Mouse (Mus musculus): Measurements from ENCODE around the gene Pttg1ip.

The Pttg1ip gene

DNA sequence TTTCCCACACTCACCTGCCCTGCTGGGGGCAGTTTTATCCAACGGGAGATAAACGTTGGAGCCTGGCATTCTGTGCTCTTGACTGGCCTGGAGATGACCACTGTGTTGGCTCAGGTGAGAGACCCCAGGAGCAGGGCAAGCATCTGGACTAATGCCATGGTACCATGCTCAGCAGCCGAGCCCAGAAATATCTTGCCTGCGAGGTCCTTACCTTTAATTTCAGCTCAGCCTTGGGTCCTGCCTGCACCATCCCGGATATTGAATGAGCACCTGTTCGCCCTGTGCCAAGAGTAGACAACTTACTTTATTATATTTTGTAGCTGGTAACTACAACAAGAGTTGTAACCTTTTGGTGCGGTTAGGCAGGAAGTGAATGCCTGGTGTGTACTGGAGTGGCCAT, 25.3 kb downstream of the Pttg1ip start:
- DNase-seq (ENCODE audit: low read depth, low spot score): no peak

DNA sequence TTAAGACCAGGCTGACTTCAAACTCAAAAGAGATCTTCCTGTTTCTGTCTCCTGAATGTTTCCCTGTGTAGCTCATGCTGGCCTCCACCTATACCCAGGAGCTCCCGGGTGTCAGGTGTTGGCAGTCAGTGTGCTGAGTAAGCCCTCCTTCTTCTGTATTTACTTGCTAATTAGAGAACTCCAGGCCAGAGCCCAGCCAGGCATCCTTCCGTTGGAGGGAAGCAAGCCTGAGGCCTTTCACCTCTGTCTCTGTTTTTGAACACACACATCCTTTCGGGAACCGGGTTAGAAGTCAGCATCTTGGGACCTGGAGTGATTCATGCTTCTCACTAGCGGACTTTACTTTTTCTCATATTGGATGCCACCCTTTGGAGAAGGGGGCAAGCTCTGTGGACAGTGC, 25.9 kb downstream of the Pttg1ip start:
- peak; percentile 82 for DNase-seq (ENCODE audit: low read depth, low spot score)

DNA sequence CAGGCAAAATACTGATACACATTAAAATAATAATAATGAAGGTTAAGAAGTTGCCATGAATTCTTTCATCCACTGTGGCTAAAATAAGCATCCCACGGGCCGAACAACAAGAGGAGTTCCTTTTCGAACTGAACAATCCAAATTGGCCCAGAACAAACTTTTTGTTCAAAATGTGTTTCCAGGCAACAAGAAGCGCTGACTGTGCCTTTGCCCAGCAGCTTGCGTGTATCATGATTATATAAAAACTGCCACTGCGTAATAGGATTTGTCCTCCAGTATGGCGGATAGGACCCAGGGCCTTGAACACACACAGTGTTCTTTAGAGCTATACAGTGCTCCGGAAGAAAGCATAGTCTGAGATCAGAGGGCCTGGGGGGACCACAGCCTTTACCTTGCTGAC, 27.1 kb downstream of the Pttg1ip start:
- no peak for DNase-seq (ENCODE audit: low read depth, low spot score)

- no peak for DNase-seq (ENCODE audit: low read depth, low spot score)
These were observed 28.9 kb downstream of the Pttg1ip start for GRCm38 (mm10) chr10:77610221-77610961.

- no peak for DNase-seq (ENCODE audit: low read depth, low spot score)
These were observed 31.9 kb downstream of the Pttg1ip start for GRCm38 (mm10) chr10:77613409-77613808.

- DNase-seq (ENCODE audit: low read depth, low spot score): no peak
These were observed 34.1 kb downstream of the Pttg1ip start for GRCm38 (mm10) chr10:77615647-77616046.

- peak; percentile 61 for DNase-seq (ENCODE audit: low read depth, low spot score)
These were observed 34.6 kb downstream of the Pttg1ip start for GRCm38 (mm10) chr10:77616166-77616565.

GRCm38 (mm10) chr10:77616926-77617325, 35.4 kb downstream of the Pttg1ip start:
- no peak for DNase-seq (ENCODE audit: low read depth, low spot score)

- no peak for DNase-seq (ENCODE audit: low read depth, low spot score)
These were observed 40.0 kb downstream of the Pttg1ip start for GRCm38 (mm10) chr10:77621546-77621945.

DNA sequence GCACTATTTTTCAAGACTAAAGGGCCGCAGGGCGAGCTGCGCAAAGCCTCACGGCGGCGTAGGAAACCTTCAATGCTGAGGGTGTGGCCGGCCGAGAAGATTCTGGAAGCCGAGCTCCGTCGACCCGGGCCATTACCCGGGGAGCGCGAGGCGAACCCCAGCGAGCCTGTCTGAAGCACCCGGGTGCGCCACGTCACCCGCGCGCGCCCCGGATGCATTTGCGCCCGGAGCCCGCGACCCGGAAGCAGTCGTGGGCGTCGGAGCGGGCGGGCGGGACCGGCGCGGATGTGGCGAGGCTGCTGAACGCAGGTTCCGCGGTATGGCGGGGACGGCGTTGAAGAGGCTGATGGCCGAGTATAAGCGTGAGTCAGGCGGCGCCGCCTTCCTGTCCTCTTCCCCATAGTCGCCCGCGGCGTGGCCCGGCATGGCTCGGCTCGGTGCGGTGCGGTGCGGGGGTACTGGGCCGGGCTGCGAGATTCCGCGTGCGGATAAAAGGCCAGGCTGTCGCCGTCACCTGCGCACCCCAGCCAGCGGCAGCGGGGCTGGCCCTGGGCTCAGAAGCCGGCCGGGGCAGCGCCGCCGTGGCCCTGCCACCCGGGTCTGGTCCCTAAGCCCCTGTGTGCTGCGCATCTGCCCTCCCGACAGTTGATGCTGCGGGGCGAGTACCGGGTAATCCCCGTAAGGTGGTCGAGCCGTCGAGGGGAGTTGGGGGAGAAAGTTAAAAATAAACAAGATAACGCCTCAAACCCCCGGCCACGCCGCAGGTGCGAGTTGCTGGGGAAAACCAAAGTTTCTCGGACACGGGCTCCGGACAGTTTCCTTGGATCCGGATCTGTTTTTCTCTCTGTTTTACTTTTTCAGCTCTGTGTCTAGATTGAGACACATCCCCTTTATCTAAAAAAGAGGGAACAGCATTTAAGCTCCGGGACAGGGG, 40.8 kb downstream of the Pttg1ip start, which contains the start of gene Ube2g2:
Ube2g2 (plus strand) TSS at position 221 of the 934 bp plus-strand sequence.
- peak; percentile 83 for DNase-seq (ENCODE audit: low read depth, low spot score)

GRCm38 (mm10) chr10:77623069-77623492, 41.6 kb downstream of the Pttg1ip start:
- no peak for DNase-seq (ENCODE audit: low read depth, low spot score)

DNA sequence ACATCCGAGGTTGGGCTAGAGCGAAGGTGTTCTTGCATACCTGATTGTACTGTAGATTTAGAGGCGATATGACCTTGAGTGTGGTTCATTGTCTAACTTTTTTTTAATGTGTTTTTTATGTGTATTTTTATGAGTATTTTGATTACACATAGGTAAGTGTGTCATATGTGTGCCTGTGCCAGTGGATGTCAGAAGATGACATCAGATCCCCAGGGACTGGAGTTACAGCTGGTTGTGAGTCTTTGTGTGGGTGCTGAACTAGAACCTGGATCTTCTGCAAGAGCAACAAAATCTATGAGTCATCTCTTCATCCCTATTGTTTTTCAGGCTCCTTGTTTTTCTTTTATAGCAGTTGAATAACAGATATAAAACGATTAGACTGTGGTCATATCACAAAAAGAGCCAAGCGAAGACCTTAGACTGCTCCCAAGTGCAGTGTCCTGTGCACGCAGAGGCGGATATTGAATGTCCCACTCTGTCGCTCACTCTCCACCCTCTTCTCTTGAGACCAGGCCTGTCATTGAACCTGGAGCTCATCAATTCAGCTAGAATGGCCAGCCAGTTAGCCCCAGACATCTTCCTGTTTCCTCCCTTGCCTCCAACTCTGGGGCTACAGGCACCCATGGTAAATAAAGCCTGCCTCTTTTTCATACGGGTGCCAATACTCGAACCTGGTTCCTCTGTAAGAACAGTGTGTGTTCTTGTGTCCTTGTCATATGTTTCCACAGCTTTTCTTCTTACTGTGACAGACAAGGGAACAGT, 42.3 kb downstream of the Pttg1ip start:
- no peak for DNase-seq (ENCODE audit: low read depth, low spot score)

DNA sequence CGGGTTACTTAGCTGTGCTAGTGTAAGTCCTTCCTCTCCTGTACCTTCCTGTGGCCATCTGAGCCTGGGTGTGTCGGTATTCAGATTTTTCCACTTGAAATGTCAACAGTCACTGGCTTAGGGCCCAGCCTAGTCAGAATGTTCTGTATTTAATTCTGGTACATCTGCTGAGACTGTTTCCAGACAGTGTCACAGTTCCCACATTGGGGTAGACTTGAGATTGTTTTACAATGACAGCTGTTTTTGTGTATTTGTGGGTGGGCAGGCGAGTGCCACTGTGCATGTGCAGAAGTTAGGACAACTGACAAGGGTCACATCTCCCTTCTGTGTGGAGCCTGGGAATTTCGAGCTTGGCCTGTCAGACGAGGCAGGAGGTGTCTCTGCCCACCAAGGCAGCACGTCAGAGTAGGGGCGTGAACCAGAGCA, 43.1 kb downstream of the Pttg1ip start:
- DNase-seq (ENCODE audit: low read depth, low spot score): no peak

DNA sequence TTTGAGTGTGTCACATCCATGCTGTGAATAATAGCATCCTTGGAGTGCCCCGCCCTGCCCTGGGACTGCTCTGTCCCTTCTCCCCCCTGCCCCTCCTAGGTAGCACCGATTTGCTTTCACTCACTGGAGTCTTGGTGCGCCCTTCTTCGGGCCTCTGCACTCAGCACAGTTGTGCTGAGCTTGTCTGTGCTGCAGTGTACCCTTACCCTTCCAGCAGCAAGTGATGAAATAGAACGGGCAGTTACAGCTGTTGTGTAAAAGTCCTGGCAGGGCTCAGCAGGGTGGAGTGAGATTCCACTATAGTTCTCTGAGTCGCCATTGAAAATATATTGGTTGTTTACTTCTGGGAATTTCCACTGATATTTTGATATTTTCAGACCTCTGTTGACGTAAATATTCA, 44.5 kb downstream of the Pttg1ip start:
- DNase-seq (ENCODE audit: low read depth, low spot score): no peak

DNA sequence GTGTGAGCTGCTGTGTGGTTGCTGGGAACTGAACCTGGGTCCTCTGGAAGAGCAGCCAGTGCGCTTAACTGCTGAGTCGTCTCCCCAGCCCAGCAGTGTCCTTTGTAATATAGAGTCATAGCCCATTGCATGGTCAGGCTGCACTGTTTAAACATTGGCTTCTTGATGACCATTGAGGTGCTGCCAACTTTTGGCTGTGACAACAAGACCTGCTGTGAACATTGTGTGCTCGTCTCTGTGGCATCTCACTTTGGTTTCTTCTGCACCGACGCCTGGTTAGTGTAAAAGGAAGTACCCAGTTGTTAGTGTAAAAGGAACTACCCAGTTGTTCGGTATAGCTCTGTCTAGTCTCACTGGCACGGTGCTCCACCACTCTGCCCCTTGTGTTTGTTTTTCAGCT, 45.1 kb downstream of the Pttg1ip start:
- no peak for DNase-seq (ENCODE audit: low read depth, low spot score)

- peak; percentile 80 for DNase-seq (ENCODE audit: low read depth, low spot score)
These were observed 46.0 kb downstream of the Pttg1ip start for GRCm38 (mm10) chr10:77627497-77627896.

GRCm38 (mm10) chr10:77629163-77629562, 47.6 kb downstream of the Pttg1ip start:
- no peak for DNase-seq (ENCODE audit: low read depth, low spot score)

DNA sequence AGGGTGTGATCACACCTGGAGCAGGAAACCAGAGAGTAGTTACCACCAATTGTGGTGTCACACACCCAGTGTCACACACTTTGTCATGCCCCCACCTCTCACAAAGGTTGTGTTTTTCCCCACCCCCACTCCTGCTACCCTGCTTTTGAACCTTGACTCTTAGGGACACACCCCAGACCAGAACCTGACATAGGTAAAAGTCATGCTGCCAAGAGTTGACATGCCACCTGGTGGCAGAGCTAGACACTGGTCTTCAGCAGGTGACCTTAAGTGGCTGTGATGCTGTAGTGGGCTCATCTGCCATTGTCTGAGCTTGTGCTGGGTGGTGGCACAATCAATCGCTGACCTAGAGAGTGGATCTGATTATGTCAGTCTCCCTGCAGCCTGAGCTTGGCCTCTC, 48.5 kb downstream of the Pttg1ip start:
- peak; percentile 41 for DNase-seq (ENCODE audit: low read depth, low spot score)

DNA sequence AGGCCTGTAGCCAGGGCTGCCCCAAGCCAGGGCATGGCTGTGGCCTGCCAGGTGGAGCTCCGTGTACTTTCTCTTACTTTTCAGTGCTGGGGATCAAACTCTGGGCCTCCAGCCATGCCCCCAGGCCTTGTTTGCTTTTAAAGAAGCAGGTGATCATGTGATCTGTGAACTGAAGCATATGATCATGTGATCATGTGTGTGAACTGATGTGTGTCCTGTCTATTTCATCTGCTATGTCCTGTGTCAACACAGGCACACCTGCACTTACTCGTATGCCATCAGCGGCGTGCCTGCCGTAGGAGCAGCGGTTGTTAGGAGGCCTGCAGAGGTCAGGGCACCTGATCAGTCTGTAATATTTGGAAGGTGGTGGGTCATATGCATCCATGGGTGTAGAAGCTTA, 52.5 kb downstream of the Pttg1ip start:
- DNase-seq (ENCODE audit: low read depth, low spot score): no peak

- DNase-seq (ENCODE audit: low read depth, low spot score): no peak
These were observed 53.1 kb downstream of the Pttg1ip start for GRCm38 (mm10) chr10:77634452-77635231.
